8 mouse cellular contexts compared by ENCODE assay signal in the genomic region with DNA sequence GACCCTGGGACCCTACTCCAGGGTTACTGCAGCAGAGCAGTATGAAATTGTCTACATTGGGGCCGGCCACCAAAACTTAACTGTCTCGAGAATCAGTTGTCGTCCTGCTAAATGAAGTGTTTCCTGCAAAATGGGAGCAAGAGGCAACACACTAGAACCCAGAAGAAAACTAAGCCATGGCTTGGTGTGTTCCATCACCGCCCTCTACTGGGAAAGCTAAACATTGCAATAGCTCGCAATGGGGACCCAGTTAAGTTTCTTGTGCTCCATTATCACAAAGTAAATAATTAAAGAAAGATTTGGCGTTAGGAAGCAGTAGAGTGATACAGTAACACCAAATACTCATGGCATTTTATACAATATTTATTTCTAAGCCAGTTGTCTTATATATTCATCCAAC.
A peak's percentile ranks its signal among the peaks of the same experiment; 100 is the strongest.
DNase-seq lines count a peak whose midpoint lies in the region; ATAC-seq and TF ChIP-seq lines count a peak whose summit lies in the region.

No protein-coding gene starts in this region.

- no peaks in the 10 kb centered on the region for H3K4me1 ChIP-seq in forebrain, postnatal 0 days (ENCODE audit: insufficient read depth)
- H3K4me1 ChIP-seq in forebrain, embryonic 11.5 days (replicated peaks; ENCODE audit: control insufficient read depth, insufficient read depth, low read length), result no peaks in the 10 kb centered on the region
- no peaks in the 10 kb centered on the region for H3K4me1 ChIP-seq in embryonic facial prominence, embryonic 11.5 days (ENCODE audit: control insufficient read depth, insufficient read depth, low read length)
- H3K4me1 ChIP-seq in thymus, adult 2 months (replicated peaks; ENCODE audit: control insufficient read depth, insufficient read depth, low read length), result peaks cover 3% of the 10 kb centered on the region; the same call in 1 of the 2 replicates

- no peak overlapping the region for H3K9ac ChIP-seq in forebrain, postnatal 0 days
- no peak overlapping the region for H3K9ac ChIP-seq in forebrain, embryonic 11.5 days (ENCODE audit: low read length)
- no peak overlapping the region for H3K9ac ChIP-seq in embryonic facial prominence, embryonic 11.5 days (replicated peaks; ENCODE audit: low read length)

- no peak overlapping the region for H3K4me2 ChIP-seq in forebrain, postnatal 0 days (ENCODE audit: low read depth)
- H3K4me2 ChIP-seq in forebrain, embryonic 11.5 days (ENCODE audit: low read depth, low read length, severe bottlenecking), result no peak overlapping the region
- no peak overlapping the region for H3K4me2 ChIP-seq in embryonic facial prominence, embryonic 11.5 days (ENCODE audit: low read depth, low read length)

- no peaks in the 10 kb centered on the region for H3K9me3 ChIP-seq in forebrain, postnatal 0 days (ENCODE audit: low read length)
- no peaks in the 10 kb centered on the region for H3K9me3 ChIP-seq in forebrain, embryonic 11.5 days (ENCODE audit: control insufficient read depth, low read length)
- no peaks in the 10 kb centered on the region for H3K9me3 ChIP-seq in embryonic facial prominence, embryonic 11.5 days (replicated peaks; ENCODE audit: control insufficient read depth, low read length)

- peak; percentile 69 for TF ChIP-seq CTCF in forebrain, postnatal 0 days (IDR thresholded peaks at IDR 0.05; ENCODE audit: low read depth)
- TF ChIP-seq CTCF in thymus, adult 2 months (IDR thresholded peaks at IDR 0.05; ENCODE audit: borderline replicate concordance, control insufficient read depth, extremely low read depth, insufficient read depth, low read length, poor library complexity), result no peak

- no peak overlapping the region for H3K4me3 ChIP-seq in forebrain, postnatal 0 days (ENCODE audit: low read depth, low read length)
- H3K4me3 ChIP-seq in forebrain, embryonic 11.5 days (ENCODE audit: low read depth, low read length), result no peak overlapping the region
- no peak overlapping the region for H3K4me3 ChIP-seq in embryonic facial prominence, embryonic 11.5 days (ENCODE audit: low read depth, low read length)
- H3K4me3 ChIP-seq in thymus, adult 2 months (ENCODE audit: control insufficient read depth, insufficient read depth, low read length), result no peak overlapping the region

- no peak for ATAC-seq in forebrain, postnatal 0 days
- ATAC-seq in forebrain, embryonic 11.5 days (replicated peaks; ENCODE audit: low FRiP score), result no peak
- no peak for ATAC-seq in embryonic facial prominence, embryonic 11.5 days (replicated peaks; ENCODE audit: insufficient number of reproducible peaks, low FRiP score, low TSS enrichment, low read depth)

- WGBS in forebrain, postnatal 0 days, result 38% methylated on average over 6 of the region's 6 CpGs
- 42% methylated on average over 6 of the region's 6 CpGs for WGBS in forebrain, embryonic 11.5 days
- WGBS in embryonic facial prominence, embryonic 11.5 days, result 21% methylated on average over 6 of the region's 6 CpGs
- 9% methylated on average over 6 of the region's 6 CpGs for WGBS in thymus, adult 2 months

- TF ChIP-seq POLR2A in thymus, adult 2 months (IDR thresholded peaks at IDR 0.05; ENCODE audit: control insufficient read depth, extremely low read depth, insufficient read depth, low read length, poor library complexity), result no peak

- peak; percentile 54 for DNase-seq in forebrain, postnatal 0 days
- DNase-seq in forebrain, embryonic 11.5 days (ENCODE audit: low spot score), result no peak
- peak; percentile 29 for DNase-seq in urinary bladder, postnatal 25 days (ENCODE audit: low spot score)
- DNase-seq in urinary bladder, postnatal 10 days (ENCODE audit: low spot score), result no peak
- peak; percentile 71 for DNase-seq in embryonic facial prominence, embryonic 11.5 days (ENCODE audit: low spot score)
- peak; percentile 44 to 77 for DNase-seq in layer of hippocampus, adult 8-10 months (ENCODE audit: low spot score in 2 of 2)
- peak; percentile 76 for DNase-seq in lung, postnatal 10 days
- DNase-seq in thymus, adult 2 months, result peak; percentile 70

- no peak overlapping the region for H3K27ac ChIP-seq in forebrain, postnatal 0 days (ENCODE audit: low read depth, low read length)
- H3K27ac ChIP-seq in forebrain, embryonic 11.5 days (ENCODE audit: low read depth, low read length), result no peak overlapping the region
- H3K27ac ChIP-seq in embryonic facial prominence, embryonic 11.5 days (replicated peaks; ENCODE audit: low read depth, low read length), result no peak overlapping the region
- no peak overlapping the region for H3K27ac ChIP-seq in thymus, adult 2 months (ENCODE audit: control insufficient read depth, insufficient read depth, low read length)

- no peaks in the 10 kb centered on the region for H3K36me3 ChIP-seq in forebrain, postnatal 0 days (ENCODE audit: insufficient read depth)
- no peaks in the 10 kb centered on the region for H3K36me3 ChIP-seq in forebrain, embryonic 11.5 days (ENCODE audit: control insufficient read depth, insufficient read depth, low read length)
- no peaks in the 10 kb centered on the region for H3K36me3 ChIP-seq in embryonic facial prominence, embryonic 11.5 days (replicated peaks; ENCODE audit: control insufficient read depth, insufficient read depth, low read depth, low read length)
- no peaks in the 10 kb centered on the region for H3K36me3 ChIP-seq in thymus, adult 2 months (ENCODE audit: control insufficient read depth, insufficient read depth, low read length)

- no peaks in the 10 kb centered on the region for H3K27me3 ChIP-seq in forebrain, postnatal 0 days (ENCODE audit: insufficient read depth, low read length)
- H3K27me3 ChIP-seq in forebrain, embryonic 11.5 days (ENCODE audit: control insufficient read depth, insufficient read depth, low read length), result no peaks in the 10 kb centered on the region
- no peaks in the 10 kb centered on the region for H3K27me3 ChIP-seq in embryonic facial prominence, embryonic 11.5 days (ENCODE audit: control insufficient read depth, insufficient read depth, low read length)
- no peaks in the 10 kb centered on the region for H3K27me3 ChIP-seq in thymus, adult 2 months (ENCODE audit: control insufficient read depth, insufficient read depth, low read length)

Comparison
In these comparisons a context has a peak if more than half of its experiments do, and no peak if none do; other contexts are left out.
1. DNase-seq: peak in forebrain, postnatal 0 days (single experiment), urinary bladder, postnatal 25 days (single experiment), embryonic facial prominence, embryonic 11.5 days (single experiment), layer of hippocampus, adult 8-10 months (2 of 2), lung, postnatal 10 days (single experiment) and thymus, adult 2 months (single experiment); none in forebrain, embryonic 11.5 days (single experiment) and urinary bladder, postnatal 10 days (single experiment).